Mouse (Mus musculus) T-cell, adult 2 months (primary cell): ENCODE measurements around the gene Fam20b.

Experiments
- DNase-seq: peaks from one replicate; pipeline ENCODE4 v3.0.0; 2022; ENCODE audit warnings: low spot score

Fam20b gene

GRCm38 (mm10) chr1:156718950-156719805 is at the start of gene Fam20b:
Gene Fam20b, minus strand, starts transcription at chr1:156719086.
- peak; percentile 92 for DNase-seq

GRCm38 (mm10) chr1:156765311-156765710 is 46.4 kb upstream of the Fam20b start:
- no peak for DNase-seq

GRCm38 (mm10) chr1:156764584-156764983 is 45.7 kb upstream of the Fam20b start:
- DNase-seq, result no peak

- DNase-seq, result no peak
Observed at GRCm38 (mm10) chr1:156763280-156763679, 44.4 kb upstream of the Fam20b start.

- no peak for DNase-seq
Observed at GRCm38 (mm10) chr1:156761430-156761801, 42.5 kb upstream of the Fam20b start.

GRCm38 (mm10) chr1:156760549-156761429 is 41.9 kb upstream of the Fam20b start:
- DNase-seq, result no peak

- DNase-seq, result no peak
Observed at GRCm38 (mm10) chr1:156758326-156758725, 39.4 kb upstream of the Fam20b start.

- DNase-seq, result no peak
Observed at GRCm38 (mm10) chr1:156754608-156755413, 35.9 kb upstream of the Fam20b start.

- DNase-seq, result no peak
Observed at GRCm38 (mm10) chr1:156752990-156753389, 34.1 kb upstream of the Fam20b start.

- peak; percentile 71 for DNase-seq
Observed at GRCm38 (mm10) chr1:156752020-156752724, 33.3 kb upstream of the Fam20b start.

GRCm38 (mm10) chr1:156750261-156750660 is 31.4 kb upstream of the Fam20b start:
- no peak for DNase-seq

- no peak for DNase-seq
Observed at GRCm38 (mm10) chr1:156749136-156749535, 30.2 kb upstream of the Fam20b start.

GRCm38 (mm10) chr1:156748435-156749005 is 29.6 kb upstream of the Fam20b start:
- no peak for DNase-seq

- no peak for DNase-seq
Observed at GRCm38 (mm10) chr1:156745188-156745810, 26.4 kb upstream of the Fam20b start.

GRCm38 (mm10) chr1:156741482-156742411 is 22.9 kb upstream of the Fam20b start:
- peak; percentile 42 for DNase-seq

- DNase-seq, result no peak
Observed at GRCm38 (mm10) chr1:156735788-156736187, 16.9 kb upstream of the Fam20b start.

- DNase-seq, result no peak
Observed at GRCm38 (mm10) chr1:156734019-156734418, 15.1 kb upstream of the Fam20b start.

- no peak for DNase-seq
Observed at GRCm38 (mm10) chr1:156733559-156733958, 14.7 kb upstream of the Fam20b start.

- no peak for DNase-seq
Observed at GRCm38 (mm10) chr1:156732996-156733395, 14.1 kb upstream of the Fam20b start.
